Mouse (Mus musculus) limb, embryonic 14.5 days (tissue): ENCODE results near the gene Sfta2. TPM values are rescaled to one million over a fixed set of nuclear protein-coding genes. Genes with fewer than 3 reads are reported as not detected.

Experiments used
- ATAC-seq: fragments of 200-750 bp; cut with Nextera tagmentation; 2 replicates; pipeline ENCODE4 v1.8.0; 2017; ENCODE audit warnings: low read depth, moderate number of reproducible peaks, moderate TSS enrichment; ENCODE audit not compliant: low FRiP score
- DNase-seq: peaks from one replicate; pipeline ENCODE4 v3.0.0-alpha.2; 2015; ENCODE audit warnings: low spot score
- H3K27ac ChIP-seq: fragments of 300-500 bp; sonication (generic); replicated peaks from 2 replicates; pipeline ENCODE4 v1.5.1; 2014; ENCODE audit warnings: low read depth, mild to moderate bottlenecking, low read length, moderate library complexity, mixed read lengths
- H3K27me3 ChIP-seq: fragments of 300-500 bp; sonication (generic); 2 replicates; pipeline ENCODE4 v1.6.1; 2014; ENCODE audit warnings: low read length, mixed read lengths; ENCODE audit not compliant: control insufficient read depth, insufficient read depth
- H3K36me3 ChIP-seq: fragments of 300-500 bp; sonication (generic); 2 replicates; pipeline ENCODE4 v1.6.1; 2014; ENCODE audit warnings: mild to moderate bottlenecking, low read length, moderate library complexity, mixed read lengths; ENCODE audit not compliant: control insufficient read depth, insufficient read depth
- H3K4me1 ChIP-seq: fragments of 300-500 bp; sonication (generic); 2 replicates; pipeline ENCODE4 v1.6.1; 2014; ENCODE audit warnings: antibody characterized with exemption, low read length, mixed read lengths; ENCODE audit not compliant: control insufficient read depth, insufficient read depth
- H3K4me2 ChIP-seq: fragments of 300-500 bp; sonication (generic); replicated peaks from 2 replicates; pipeline ENCODE4 v1.6.1; 2014; ENCODE audit warnings: low read depth, mild to moderate bottlenecking, low read length, moderate library complexity; ENCODE audit not compliant: severe bottlenecking
- H3K4me3 ChIP-seq: fragments of 300-500 bp; sonication (generic); replicated peaks from 2 replicates; pipeline ENCODE4 v1.5.1; 2014; ENCODE audit warnings: low read length
- H3K9ac ChIP-seq: fragments of 300-500 bp; sonication (generic); 2 replicates; pipeline ENCODE4 v1.6.1; 2014; ENCODE audit warnings: mild to moderate bottlenecking, low read depth, low read length, moderate library complexity; ENCODE audit not compliant: severe bottlenecking
- H3K9me3 ChIP-seq: fragments of 300-500 bp; sonication (generic); 2 replicates; pipeline ENCODE4 v1.6.1; 2016; ENCODE audit warnings: low read length; ENCODE audit not compliant: control insufficient read depth
- POLR2A ChIP-seq: fragments of 200-500 bp; IDR thresholded peaks from 2 replicates; pipeline ENCODE4 v1.8.0; 2012; ENCODE audit warnings: inconsistent platforms, mild to moderate bottlenecking, moderate library complexity, borderline replicate concordance; ENCODE audit not compliant: insufficient read depth, insufficient read length; ENCODE audit errors: extremely low read depth
- WGBS: fragments of 180-500 bp; shearing (Covaris S2); extraction: QIAGEN DNeasy Blood & Tissue Kit; methylation state at CpG from one replicate; pipeline ENCODE4 v1.1.7; 2014; 5-methylcytosine and 5-hydroxymethylcytosine counted together
- polyA plus RNA-seq, 2 experiments: library from polyadenylated mRNA; depleted of rRNA in 1 of 2; stranded (reverse) in 1 of 2; unstranded in 1 of 2; fragments of >200 nt; fragmentation: Nextera tagmentation in 1 of 2; extraction: Ambion mirVana in 1 of 2; gene quantifications; 2 replicates each; pipeline versions ENCODE4 v1.2.1 to v1.2.3; 2012 to 2014

Sfta2 gene
- polyA plus RNA-seq, 2 experiments: not detected

DNA sequence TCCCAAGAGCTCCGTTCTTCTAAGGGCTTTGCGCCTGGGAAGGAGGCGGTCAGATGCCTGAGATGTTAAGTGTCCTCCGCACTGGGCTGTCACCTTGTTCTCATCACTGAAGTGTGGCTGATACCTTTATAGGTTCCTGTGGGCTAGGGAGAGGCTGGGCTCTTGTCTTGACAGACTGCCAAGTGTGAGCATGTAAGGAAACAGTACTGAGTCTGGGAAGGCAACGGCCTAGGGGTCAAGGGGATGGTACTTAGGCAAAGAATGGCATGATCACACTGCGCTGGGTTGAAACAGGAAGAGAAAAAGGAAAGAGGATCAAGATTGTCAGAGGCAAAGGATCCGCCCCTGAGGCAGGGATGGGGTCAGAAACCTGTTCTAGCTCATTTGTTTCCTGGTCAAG lies 25.2 kb downstream of the Sfta2 start, which contains the start of gene Gm9573:
Gm9573 (minus strand) TSS at position 101 of the 400 bp plus-strand sequence.
- no peak for TF ChIP-seq POLR2A
- no peaks in the 10 kb centered on the region for H3K36me3 ChIP-seq
- H3K27ac ChIP-seq: no peak within 1 kb of the TSS
- no peak within 1 kb of the TSS for H3K4me3 ChIP-seq
- no peak within 1 kb of the TSS for H3K4me2 ChIP-seq
- ATAC-seq (no peak), DNase-seq (no peak)
- H3K9ac ChIP-seq: no peak within 1 kb of the TSS
- H3K4me1 ChIP-seq: no peaks in the 10 kb centered on the region
- no peaks in the 10 kb centered on the region for H3K9me3 ChIP-seq
- WGBS: 84% methylated on average over 7 of the region's 7 CpGs
- no peaks in the 10 kb centered on the region for H3K27me3 ChIP-seq

DNA sequence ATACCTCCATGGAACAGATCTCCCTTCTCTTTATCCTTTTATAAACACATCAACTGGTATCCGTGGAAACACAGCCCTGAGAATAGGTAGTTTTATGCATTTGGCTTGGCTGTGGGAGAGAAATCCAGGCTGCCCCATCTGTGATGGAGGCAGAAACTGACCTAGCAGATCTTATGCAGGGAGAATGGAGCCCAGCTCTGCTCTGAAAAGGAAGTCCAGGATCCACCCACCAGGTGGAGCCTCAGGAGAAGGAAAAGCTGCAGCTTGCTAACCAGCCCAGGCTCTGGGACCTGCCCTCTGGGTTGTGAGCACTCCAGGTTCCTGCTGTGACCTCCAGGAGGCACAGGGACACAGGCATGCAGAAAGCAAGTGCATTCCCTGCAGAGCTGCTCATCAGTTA lies 32.6 kb downstream of the Sfta2 start:
- peaks cover 10% of the 10 kb centered on the region for H3K4me1 ChIP-seq
- no peak for TF ChIP-seq POLR2A
- no peak overlapping the region for H3K9ac ChIP-seq
- no peak overlapping the region for H3K4me2 ChIP-seq
- DNase-seq (peak; percentile 19), ATAC-seq (0 out of 2 replicates have a peak, but pooled peaks have one; percentile 35)
- 30% methylated on average over 1 of the region's 1 CpGs for WGBS
- no peaks in the 10 kb centered on the region for H3K36me3 ChIP-seq
- no peaks in the 10 kb centered on the region for H3K27me3 ChIP-seq
- no peak overlapping the region for H3K4me3 ChIP-seq
- no peak overlapping the region for H3K27ac ChIP-seq
- no peaks in the 10 kb centered on the region for H3K9me3 ChIP-seq

DNA sequence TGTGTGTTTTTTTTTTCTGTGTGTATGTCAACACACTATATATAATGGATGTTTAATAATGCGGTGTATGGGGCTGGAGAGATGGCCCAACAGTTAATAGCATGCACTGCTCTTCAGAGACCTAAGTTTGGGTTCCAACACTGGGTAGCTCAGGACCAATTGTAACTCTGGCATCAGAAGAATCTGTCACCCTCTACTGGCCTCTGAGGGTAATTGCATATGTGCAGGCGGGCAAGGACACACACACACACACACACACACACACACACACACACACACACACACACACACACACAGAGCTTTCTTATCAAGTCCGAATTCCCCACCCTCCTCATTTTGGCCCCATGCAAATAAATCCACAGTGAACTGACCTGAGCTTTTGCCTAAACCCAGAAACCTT lies 33.9 kb downstream of the Sfta2 start:
- H3K9ac ChIP-seq: no peak overlapping the region
- no peak overlapping the region for H3K4me3 ChIP-seq
- H3K4me1 ChIP-seq: peaks cover 15% of the 10 kb centered on the region
- no peaks in the 10 kb centered on the region for H3K27me3 ChIP-seq
- no peak for TF ChIP-seq POLR2A
- H3K27ac ChIP-seq: no peak overlapping the region
- no peak for DNase-seq
- H3K36me3 ChIP-seq: no peaks in the 10 kb centered on the region
- ATAC-seq: no peak
- H3K4me2 ChIP-seq: no peak overlapping the region
- no peaks in the 10 kb centered on the region for H3K9me3 ChIP-seq
- WGBS: 78% methylated on average over 3 of the region's 3 CpGs

GRCm38 (mm10) chr17:35635699-35636111 lies 34.4 kb downstream of the Sfta2 start:
- ATAC-seq: peak; percentile 49; the same call in 1 of the 2 replicates
- WGBS: 3% methylated on average over 15 of the region's 15 CpGs
- peak; percentile 32; the same call in 1 of the 2 replicates for TF ChIP-seq POLR2A

DNA sequence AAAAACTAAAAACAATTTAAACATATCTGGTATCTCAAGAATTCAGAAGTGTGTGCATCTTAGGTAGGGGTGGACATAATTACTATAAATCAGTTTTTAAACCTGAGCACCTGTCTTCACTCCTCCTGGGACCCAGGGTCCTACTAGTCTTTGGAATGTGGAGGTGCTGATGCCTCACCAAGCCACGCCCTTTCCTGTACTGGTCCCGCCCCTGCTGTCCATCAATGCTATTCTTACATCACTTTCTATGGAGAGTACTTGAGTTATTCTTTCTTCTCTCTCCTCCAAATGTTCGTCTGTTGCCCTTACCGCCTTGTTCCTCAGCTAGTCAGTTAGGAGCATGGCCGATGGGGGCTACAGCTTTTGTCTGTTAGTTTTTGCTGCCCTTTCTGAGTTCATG lies 35.0 kb downstream of the Sfta2 start:
- ATAC-seq: no peak
- Histone ChIP-seq H3K27ac (no peak overlapping the region), H3K27me3 (no peaks in the 10 kb centered on the region), H3K4me3 (no peak overlapping the region), H3K9me3 (no peaks in the 10 kb centered on the region), H3K4me1 (peaks cover 15% of the 10 kb centered on the region), H3K9ac (no peak overlapping the region), H3K4me2 (peak overlapping the region; percentile 58), H3K36me3 (no peaks in the 10 kb centered on the region)
- 47% methylated on average over 5 of the region's 5 CpGs for WGBS
- no peak for TF ChIP-seq POLR2A
- DNase-seq: peak; percentile 16

More at GRCm38 (mm10) chr17:35635699-35636111, 34.4 kb downstream of the Sfta2 start:
- no peaks in the 10 kb centered on the region for H3K9me3 ChIP-seq
- H3K4me3 ChIP-seq: peak overlapping the region; percentile 40
- H3K27me3 ChIP-seq: no peaks in the 10 kb centered on the region
- peak overlapping the region; percentile 25; the same call in 1 of the 2 replicates for H3K9ac ChIP-seq
- peaks cover 15% of the 10 kb centered on the region for H3K4me1 ChIP-seq
- H3K36me3 ChIP-seq: no peaks in the 10 kb centered on the region
- H3K27ac ChIP-seq: 0 out of 2 replicates have a peak overlapping the region, but pooled peaks have one; percentile 44
- peak overlapping the region; percentile 58 for H3K4me2 ChIP-seq
- DNase-seq: peak; percentile 91
